Mouse (Mus musculus) ovary, postnatal 14 days (tissue): Measurements from ENCODE around the gene Fgfr1op2.

Experiments
- DNase-seq: peaks from one replicate; pipeline ENCODE4 v3.0.0; 2022; ENCODE audit warnings: low spot score

The Fgfr1op2 gene

DNA sequence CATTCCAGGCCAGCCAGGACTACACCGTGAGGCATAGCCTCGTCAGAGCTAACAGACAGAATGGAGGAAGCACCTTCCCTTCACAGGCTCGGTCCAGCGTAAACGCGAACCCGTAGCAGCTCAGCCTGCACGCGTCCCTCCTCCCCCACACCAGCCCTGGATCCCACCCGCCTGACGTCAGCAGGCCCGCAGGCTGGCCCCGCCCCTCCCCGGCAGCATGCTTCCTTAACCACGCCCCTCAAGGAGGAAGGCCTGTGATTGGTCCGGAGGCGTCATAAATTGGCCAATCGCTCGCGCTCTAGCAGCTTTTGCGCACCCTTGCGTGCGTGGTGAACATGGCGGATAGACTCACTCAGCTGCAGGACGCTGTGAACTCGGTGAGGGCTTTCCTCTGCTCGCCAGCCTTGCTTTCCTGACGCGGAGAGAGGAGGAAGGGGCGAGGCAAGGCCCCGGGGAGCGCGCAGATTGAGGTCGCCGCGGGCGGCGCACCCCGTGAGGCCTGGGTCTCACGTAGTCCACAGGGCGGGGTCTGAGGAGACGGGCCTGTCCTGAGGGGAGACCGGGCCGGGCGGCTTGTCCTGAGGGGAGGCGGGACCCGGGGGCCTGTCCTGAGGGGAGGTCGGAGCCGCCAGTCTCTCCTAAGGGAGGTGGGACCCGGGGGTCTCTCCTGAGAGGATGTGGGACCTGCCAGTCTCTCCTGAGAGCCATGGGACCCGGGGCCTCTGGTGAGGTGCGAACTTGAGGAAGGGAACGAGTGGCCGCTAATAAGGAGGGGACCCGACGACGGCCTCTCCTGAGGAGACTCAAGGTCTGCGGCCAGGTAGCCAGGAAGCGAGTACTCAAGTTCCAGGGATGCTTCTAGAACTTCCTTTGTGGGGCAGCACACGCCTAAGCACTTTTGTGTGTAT, 65.5 kb downstream of the Fgfr1op2 start, which contains the start of the genes Med21 and Tm7sf3:
TSS of gene Med21 (plus strand) at position 272 of the 908 bp plus-strand sequence.
TSS of gene Tm7sf3 (minus strand) at position 549 of the 908 bp plus-strand sequence.
- DNase-seq = peak; percentile 97

DNA sequence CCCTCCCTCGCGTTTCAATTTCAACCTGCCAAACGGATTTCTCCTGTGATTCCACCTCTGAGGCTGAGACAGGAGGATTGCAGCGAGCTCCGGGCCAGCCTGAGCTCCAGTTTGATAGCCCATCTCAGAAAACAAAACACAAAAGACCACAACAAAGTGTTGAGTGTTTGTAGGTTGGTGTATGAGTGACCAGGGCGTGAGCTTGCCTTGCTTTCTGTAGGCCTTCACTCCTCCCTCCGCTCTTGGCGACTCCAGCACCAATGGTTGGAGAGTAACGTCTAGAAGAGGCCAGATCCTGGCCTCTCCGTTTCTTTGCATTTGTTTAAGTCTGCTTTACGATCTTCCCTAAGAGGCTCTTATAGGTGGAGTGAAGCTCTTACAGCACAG, 66.2 kb downstream of the Fgfr1op2 start:
- DNase-seq = no peak
